Mouse (Mus musculus) CD4-positive, CD25-positive, alpha-beta regulatory T cell, adult 2 months (primary cell): ENCODE data around the gene Notum.

ENCODE experiments used
- DNase-seq: peaks from one replicate; pipeline ENCODE4 v3.0.0-alpha.2; 2012; ENCODE audit warnings: low read depth, low spot score

The Notum gene

DNA sequence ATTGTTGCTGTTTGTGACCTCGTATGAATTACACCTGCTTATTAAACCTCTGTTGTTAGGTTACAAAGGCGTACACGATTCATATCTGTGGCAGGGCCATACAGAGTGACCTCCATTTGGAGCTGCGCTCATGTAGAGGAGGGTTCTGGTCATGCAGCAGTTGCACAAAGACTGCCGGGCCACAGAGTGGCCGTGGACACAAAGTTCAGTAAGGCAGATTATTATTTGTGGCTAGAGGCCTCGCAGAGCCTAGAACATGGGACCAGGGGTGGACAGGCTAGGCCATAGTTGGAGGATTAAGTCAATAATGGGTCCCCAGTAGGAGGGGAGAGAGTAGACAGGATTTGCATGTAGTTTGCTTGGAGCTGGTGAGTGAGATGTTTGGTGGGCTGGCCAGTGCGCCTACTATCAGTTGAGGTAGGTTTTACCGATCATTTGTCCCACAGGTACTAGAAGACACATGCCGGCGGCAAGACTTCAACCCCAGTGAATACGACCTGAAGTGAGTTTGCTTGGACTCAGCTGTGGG lies 12.7 kb upstream of the Notum start:
- DNase-seq = no peak

DNA sequence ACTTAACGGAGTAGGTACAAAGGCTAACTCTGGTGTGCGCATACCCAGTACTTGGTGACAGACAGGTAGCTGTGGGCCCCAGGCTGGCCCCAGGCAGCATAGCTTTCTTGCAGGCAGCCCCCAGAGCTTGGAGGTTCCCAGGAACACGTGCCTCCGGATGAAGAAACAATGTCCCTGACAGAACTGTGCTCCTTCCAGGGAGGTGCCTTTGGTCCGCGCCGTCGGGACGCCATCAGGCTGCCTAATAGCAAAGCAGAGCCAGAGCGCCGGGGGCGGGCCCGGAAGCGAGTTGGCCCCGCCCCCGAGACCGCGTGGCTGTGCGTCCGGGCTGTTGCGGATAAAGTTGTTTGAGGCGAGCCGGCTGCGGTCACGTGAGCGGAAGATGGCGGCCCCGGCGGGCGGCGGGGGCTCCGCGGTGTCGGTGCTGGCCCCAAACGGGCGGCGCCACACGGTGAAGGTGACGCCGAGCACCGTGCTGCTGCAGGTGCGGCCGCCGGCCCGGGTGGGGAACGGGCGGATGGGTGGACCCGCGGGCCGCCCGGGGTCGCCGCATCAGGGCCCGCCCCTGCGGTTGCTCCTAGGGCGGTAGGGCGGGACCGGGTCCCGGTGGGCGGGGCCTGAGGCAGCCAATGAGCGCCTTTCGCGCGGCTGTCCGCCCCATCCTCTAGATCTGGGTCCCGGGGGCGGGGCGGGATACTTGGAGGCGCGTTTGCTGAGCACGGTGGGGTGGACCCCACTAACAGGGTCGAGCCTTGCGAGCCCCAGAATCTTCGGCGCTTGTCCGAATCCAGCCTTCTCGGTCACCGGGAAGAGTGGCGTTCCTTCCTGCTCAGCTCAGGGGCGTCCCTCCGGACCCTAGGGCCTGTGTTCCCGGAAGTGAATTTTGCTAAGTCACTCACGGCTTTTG lies 12.0 kb upstream of the Notum start, which contains the start of gene Aspscr1:
Gene Aspscr1 (plus strand): TSS at position 287 of the 907 bp plus-strand sequence.
- DNase-seq = peak; percentile 97

GRCm38 (mm10) chr11:120666617-120667016 lies 5.6 kb upstream of the Notum start:
- no peak for DNase-seq

GRCm38 (mm10) chr11:120665406-120665805 lies 4.4 kb upstream of the Notum start:
- DNase-seq = no peak

GRCm38 (mm10) chr11:120663714-120664113 lies 2.7 kb upstream of the Notum start:
- no peak for DNase-seq

DNA sequence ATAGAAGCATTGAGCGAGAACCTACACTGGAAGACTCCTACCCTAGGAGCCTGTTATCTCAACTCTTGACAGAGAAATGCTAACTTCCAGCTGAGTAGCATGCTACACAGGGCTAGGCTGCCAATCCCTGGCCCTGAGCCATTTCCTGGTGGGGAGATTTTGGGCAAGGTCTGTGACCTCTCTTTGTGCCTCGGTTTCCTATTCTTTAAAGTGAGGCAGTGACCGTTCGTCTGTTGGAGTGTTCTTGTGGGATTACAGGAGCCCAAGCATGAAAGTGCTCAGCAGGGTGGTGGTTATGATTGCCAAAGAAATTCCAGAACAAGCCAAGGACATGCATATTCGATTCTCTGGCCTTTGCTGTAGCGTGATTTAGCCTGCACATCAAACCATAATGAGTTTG lies 1.8 kb upstream of the Notum start:
- DNase-seq = no peak

DNA sequence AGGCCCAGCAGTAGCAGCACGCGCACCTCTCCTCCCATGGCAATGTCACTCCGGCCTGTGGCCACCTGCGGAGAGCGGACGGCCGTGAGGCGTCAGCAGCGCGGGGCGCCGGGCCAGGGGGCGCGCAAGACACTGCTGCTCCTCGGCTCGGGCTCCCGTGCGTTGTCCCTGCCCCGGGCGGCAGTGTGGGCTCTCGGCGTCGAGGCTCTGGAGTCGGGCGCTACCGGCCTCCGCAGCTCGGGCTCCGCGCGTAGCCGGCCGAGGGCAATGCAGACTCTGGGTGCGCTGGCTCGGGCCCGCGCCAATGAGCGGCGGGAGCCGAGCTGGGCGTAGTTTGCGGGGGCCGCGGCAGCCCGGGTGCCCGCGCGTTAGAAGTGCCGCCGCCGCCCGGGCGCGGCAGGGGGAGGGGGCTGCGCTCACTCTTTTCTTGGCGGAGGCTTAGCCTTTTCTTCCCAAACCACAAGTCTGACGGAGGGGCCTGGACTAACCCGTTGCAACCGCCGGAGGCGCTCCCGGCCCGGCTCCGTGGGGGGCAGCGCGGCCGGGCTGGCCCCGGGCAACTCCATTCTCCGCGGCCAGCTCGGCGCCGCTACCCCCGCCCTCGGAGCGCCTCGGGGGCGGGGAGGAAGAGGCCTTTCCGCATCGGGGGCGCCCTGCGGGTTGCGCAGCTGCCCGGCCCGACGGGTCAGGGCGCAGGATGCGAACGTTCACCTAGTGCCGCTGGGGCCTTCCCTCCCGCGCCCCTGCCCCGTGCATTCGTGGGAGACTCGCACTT lies 487 bp downstream of the Notum start:
- peak; percentile 40 for DNase-seq

DNA sequence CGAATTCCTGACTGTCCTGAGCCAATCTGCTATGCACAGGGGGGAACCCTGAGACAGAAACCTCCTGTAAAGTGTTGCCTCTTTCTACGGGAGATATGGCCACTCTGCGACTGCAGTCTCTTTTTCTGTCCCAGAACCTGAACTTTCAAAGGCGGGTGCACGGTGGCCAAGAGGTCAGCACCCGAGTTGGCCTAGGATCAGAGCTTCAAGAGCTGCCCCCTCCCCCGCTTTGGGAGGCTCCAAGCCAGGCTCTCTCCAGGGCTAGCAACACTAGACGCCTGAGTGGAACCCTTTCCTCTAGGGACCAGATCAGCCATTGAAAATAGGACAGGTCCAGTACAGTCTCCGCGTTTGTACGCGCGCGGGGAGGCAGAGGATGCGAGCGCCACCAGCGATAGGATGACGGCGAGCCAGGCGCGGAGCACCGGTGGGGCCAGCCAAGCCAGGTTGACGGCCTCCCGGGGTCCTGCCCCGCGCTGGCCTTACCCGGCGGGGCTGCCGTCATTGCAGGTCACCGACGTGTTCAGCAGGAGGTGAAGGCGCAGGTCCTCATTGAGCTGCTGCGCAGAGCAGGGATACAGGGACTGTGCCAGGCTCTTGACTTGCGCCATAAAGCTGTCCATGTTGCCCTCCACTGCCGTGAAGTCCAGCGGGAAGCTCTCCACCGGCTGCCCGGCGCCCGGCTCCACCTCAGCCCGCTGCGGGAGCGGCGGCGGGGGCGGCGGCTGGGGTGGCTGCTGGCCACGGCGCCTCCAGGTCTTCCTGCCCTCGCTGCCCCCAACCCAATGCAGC lies 1.3 kb downstream of the Notum start:
- DNase-seq = no peak

DNA sequence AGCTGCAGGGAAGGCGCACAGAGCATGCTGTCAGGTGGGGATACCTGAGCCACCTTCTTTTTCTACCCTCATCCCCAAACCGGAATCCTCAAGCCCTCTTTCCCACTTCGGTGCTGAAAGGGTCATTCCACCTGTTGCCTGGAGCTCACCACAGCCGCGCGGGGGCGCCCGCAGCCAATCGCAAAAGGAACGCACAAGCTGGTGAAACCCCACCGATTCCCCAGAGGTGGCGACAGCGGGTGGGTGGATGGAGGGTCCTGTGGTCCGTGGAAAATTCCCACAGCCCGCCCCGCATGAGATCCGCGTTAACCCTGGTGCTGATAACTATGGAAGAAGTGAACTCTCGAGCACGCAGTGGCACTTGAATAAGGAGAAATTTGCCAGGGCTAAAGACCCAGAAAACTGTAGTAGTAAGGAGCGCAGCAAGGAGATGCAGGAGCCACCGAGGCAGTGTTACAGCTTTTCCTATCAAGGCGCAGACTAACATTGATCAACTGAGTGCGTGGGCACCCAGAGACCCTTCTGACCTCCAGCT lies 2.0 kb downstream of the Notum start:
- peak; percentile 87 for DNase-seq

GRCm38 (mm10) chr11:120657301-120657700 lies 3.7 kb downstream of the Notum start:
- DNase-seq = no peak

DNA sequence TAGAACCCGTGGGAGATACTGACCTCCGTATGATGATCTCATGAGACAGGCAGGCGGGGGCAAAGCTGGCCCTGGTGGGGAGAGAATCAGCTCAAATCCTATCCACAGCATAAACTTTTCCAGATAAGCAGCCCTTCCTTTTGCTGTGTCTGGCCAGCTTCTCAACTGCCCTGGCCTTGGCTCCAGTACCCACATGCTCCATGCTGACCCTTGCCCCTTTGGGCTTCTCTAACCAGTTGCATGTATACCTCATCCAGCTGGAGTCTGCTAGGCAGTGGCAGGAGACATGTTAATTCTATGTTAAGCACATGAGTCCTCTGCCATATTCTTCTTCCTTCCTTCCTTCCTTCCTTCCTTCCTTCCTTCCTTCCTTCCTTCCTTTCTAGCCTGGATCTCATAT lies 6.2 kb downstream of the Notum start:
- no peak for DNase-seq

GRCm38 (mm10) chr11:120651872-120652271 lies 9.1 kb downstream of the Notum start:
- DNase-seq = no peak

- DNase-seq = peak; percentile 20
These were observed 12.9 kb downstream of the Notum start, which contains the start of gene Myadml2 for GRCm38 (mm10) chr11:120648001-120648476. Gene Myadml2, minus strand, starts transcription at chr11:120648158.

DNA sequence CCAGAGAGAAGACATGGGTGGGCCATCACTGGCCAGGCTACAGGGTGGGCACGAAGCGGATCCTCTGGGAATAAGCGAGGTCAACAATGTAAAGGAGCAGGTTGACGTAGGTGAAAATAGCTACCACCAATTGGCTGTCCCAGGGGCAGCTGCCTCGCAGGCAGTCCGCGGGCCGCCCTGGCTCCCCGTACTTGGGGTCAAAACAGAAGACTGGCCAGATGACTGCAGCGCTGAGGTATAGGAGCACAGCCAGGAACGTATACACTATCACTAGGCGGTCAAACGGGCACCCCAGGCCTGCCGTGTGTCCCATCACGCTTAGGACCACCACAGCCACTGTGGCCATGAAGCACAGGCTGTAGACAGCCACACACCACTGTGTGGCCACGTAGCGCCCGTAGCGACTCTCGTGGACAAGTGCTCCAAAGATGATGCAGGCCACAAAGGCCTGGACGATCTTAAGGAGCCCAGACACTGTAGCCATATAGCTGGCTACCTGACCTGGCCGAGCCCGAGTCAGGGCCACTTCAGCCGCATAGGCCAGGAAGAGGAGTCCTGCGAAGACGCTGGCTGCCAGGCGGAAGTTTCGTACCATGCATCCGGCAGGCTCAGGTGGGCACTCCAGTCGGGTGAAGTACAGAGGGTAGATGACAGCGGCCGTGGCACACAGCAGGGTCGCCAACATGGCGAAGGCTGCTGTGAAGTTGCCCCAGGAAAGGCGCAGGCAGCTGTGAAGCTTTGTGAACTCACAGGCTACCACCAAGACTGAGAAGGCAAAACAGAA lies 13.7 kb downstream of the Notum start:
- no peak for DNase-seq

DNA sequence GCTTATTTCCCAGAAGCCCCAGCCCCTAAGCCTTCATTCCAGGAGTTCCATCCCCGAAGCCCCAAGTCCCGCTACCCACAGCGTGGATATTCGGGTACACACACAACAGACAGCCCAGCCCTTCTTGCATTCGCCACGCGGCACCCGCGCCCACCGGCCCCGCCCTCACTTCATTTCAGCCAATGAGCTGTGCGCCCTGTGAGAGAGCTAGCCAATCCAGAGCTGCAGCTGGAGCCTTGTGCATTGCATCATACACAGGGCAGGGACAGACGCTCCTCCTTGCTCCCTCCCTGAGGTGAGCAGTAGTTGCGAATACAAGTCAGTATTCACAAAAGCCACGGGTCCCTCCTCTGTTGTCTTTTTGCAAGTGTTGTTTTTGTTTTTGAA lies 17.4 kb downstream of the Notum start, which contains the start of gene Pycr1:
Gene Pycr1 (minus strand): TSS at position 169 of the 387 bp plus-strand sequence.
- DNase-seq = peak; percentile 95

- no peak for DNase-seq
These were observed 17.9 kb downstream of the Notum start for GRCm38 (mm10) chr11:120642939-120643600.

GRCm38 (mm10) chr11:120641869-120642268 lies 19.1 kb downstream of the Notum start:
- no peak for DNase-seq

GRCm38 (mm10) chr11:120641255-120641654 lies 19.7 kb downstream of the Notum start:
- DNase-seq = no peak

- DNase-seq = no peak
These were observed 26.2 kb downstream of the Notum start for GRCm38 (mm10) chr11:120634810-120635209.
